Mouse (Mus musculus) c-Kit-positive CD71-positive TER-119-positive erythroid progenitor cells, embryonic 14.5 days (primary cell): ENCODE data around the gene Bcl3.

Source experiments
- DNase-seq: peaks from one replicate; pipeline ENCODE4 v3.0.0-alpha.2; 2013; ENCODE audit warnings: low spot score

Bcl3 gene

DNA sequence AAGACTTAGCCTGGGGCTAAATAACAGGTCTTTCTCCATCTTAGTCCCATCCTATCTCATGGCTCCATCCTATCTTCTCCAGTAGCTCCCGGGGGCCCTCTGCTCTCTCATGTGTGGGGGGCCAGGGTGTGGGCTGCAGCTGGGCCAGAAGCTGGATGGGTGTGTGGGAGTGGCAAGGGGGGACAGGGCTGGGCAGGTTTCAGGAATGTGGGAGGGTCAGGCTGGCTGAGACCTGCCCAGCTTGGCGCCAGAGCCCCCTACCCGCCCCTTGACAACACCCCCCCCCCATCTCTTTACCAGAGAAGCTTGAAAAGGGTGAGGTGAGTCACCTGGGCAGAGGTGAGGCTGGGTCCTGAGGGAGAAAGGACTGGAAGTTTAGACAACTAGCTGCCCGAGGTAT lies 53.6 kb downstream of the Bcl3 start:
- DNase-seq, result no peak

DNA sequence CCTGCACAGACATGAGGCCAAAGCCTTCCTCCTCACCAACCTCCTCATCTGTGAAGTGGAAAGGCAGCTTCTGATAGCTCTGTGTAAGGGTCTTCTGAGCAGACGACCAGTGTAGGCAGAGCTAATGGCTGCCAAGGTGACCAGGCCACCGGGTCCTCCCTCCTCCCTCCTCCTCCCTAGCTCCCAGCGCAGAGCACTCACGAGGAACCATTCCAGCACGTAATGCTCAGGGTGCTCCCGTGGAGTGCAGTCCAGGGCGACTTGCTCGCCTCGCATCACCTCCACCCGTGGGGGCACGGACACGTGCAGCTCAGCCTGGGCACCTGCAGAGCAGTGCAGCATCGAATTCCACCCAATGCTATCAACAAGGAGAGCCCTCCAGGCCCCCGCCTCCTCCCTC lies 54.3 kb downstream of the Bcl3 start:
- DNase-seq, result no peak

DNA sequence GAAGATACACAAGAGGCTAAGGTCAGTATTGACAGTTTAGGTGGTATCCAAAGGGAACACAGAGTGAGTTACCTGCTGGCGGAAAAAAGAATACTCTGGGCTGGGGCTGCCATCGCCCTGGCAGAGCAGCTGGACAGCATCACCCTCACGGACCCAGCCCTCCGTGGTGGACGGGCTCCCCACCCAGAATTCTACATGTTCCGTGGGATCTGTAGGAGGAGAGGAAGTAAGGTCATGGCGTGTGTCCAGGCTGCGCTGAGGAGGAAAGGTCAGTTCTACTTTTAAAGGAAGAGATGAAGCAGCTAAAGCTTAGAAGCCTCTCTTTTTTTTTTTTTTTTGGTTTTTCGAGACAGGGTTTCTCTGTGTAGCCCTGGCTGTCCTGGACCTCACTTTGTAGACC lies 58.0 kb downstream of the Bcl3 start:
- no peak for DNase-seq

DNA sequence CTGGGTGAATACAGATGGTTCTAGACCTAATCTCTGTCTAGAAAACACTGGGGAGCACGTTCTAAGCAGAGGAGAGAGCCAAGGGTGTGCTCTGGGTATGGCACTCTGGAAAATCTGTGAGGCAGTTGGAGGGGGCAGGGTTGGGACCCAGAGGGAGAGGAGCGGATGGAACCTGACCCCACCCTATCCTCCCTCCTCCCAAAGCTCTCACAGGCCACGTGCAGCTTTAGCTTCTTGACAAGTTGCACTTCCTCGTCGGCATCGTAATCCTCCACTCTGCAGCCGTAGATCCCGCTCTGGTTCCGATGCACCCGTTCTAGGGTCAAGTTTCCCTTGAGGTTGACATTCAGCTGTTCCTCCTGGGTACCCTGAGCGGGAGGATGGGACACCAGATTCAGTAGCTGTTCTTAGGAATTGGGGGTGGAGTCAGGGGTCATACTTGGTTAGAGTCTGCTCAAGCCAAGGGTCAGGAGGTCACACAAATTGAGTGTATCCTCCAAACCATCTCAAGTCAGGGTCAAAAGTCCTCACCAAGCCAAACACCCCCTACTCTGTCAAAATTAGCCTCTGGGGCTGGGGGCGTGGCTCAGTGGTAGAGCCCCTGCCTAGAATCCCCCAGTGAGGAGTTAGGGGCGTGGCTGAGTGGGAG lies 58.6 kb downstream of the Bcl3 start:
- no peak for DNase-seq

DNA sequence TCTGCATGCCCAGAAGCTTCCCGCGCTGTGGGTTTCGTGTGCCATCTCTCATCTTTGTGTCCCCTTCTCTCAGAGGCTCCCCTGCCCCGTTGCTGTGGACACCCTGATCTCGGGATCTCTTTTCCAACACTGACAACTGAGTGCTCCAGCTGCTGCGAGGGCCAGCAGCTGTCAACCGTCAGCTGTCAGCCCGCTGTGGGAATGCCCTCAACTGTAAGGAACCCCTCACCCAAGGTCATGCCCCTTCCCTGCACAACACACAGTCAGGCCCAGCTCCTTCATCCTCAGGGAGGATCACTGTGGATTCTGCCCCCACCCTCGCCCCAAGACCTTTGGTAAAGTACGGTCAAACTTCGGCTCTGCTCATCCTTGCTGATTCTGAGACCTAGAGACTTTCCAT lies 60.3 kb downstream of the Bcl3 start:
- no peak for DNase-seq

DNA sequence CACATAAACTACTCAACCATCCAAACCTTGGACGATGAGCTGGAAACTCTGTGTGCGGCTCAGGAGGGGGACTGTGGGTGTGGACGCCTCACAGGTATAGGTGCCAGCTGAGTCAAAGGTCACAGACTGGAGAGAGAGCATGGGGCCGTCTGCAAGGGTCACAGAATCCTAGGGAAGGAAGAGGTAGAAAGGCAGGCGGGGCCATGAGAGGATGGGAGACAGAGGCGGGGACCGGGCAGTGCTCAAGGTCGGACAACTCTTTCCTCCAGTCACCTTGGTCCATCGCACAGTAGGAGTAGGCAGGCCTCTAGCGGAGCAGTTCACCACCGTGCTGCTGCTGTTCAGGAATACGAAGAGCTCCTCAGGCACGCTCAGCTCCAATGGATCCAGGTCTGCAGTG lies 62.5 kb downstream of the Bcl3 start:
- no peak for DNase-seq

DNA sequence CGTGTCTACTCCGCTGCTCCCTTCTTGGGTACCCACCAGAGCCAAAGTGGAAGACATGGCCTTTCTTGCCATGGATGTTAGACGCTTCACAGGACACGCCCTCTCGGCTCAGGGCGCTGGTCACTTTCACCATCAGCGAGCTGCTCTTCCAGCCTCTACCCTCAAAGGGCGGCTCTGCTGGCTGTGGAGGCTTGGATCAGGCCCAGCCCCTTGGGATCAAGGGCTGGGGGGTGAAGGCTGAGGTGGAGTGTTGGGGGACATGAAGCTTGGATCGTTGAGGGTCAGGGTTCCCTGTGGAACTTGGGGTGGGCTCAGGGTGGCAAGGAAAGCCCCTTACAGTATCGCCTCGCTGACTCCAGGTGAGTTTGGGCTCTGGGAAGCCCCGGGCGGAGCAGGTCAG lies 63.9 kb downstream of the Bcl3 start:
- no peak for DNase-seq
